Mouse (Mus musculus) limb, embryonic 15.5 days (tissue): ENCODE results near the gene Esrrg. TPM values are rescaled to one million over a fixed set of nuclear protein-coding genes. Genes with fewer than 3 reads are reported as not detected.

Source experiments
- ATAC-seq: fragments of 200-750 bp; cut with Nextera tagmentation; 2 replicates; pipeline ENCODE4 v1.8.0; 2017; ENCODE audit warnings: low read depth, moderate TSS enrichment; ENCODE audit not compliant: insufficient number of reproducible peaks, low FRiP score, low TSS enrichment
- H3K27ac ChIP-seq: fragments of 300-500 bp; sonication (generic); 2 replicates; pipeline ENCODE4 v1.5.1; 2015; ENCODE audit warnings: moderate library complexity, mild to moderate bottlenecking, inconsistent platforms
- H3K27me3 ChIP-seq: fragments of 300-500 bp; sonication (generic); 2 replicates; pipeline ENCODE4 v1.6.1; 2015; ENCODE audit warnings: inconsistent platforms
- H3K36me3 ChIP-seq: fragments of 300-500 bp; sonication (generic); 2 replicates; pipeline ENCODE4 v1.6.1; 2015; ENCODE audit warnings: inconsistent platforms
- H3K4me1 ChIP-seq: fragments of 300-500 bp; sonication (generic); 2 replicates; pipeline ENCODE4 v1.6.1; 2015; ENCODE audit warnings: inconsistent platforms
- H3K4me2 ChIP-seq: fragments of 300-500 bp; sonication (generic); 2 replicates; pipeline ENCODE4 v1.6.1; 2015; ENCODE audit warnings: mild to moderate bottlenecking, inconsistent platforms
- H3K4me3 ChIP-seq: fragments of 300-500 bp; sonication (generic); 2 replicates; pipeline ENCODE4 v1.5.1; 2015; ENCODE audit warnings: mild to moderate bottlenecking, inconsistent platforms
- H3K9ac ChIP-seq: fragments of 300-500 bp; sonication (generic); 2 replicates; pipeline ENCODE4 v1.6.1; 2015; ENCODE audit warnings: inconsistent platforms
- H3K9me3 ChIP-seq: fragments of 300-500 bp; sonication (generic); 2 replicates; pipeline ENCODE4 v1.6.1; 2016; ENCODE audit warnings: inconsistent platforms
- WGBS: fragments of 180-500 bp; shearing (Covaris S2); methylation state at CpG from one replicate; pipeline ENCODE4 v1.1.7; 2015; 5-methylcytosine and 5-hydroxymethylcytosine counted together
- polyA plus RNA-seq: library from polyadenylated mRNA; unstranded; fragments of >200 nt; fragmentation: Nextera tagmentation; extraction: Ambion mirVana; gene quantifications from 2 replicates; pipeline ENCODE4 v1.2.1, GENCODE M21; 2015

Gene Esrrg
- polyA plus RNA-seq, 1 experiment from 2014 or later: 1.8 TPM

- no peak for ATAC-seq
- H3K9me3 ChIP-seq: no peaks in the 10 kb centered on the region
- H3K4me2 ChIP-seq: no peak overlapping the region
- 85% methylated on average over 1 of the region's 1 CpGs for WGBS
- H3K4me1 ChIP-seq: no peaks in the 10 kb centered on the region
- H3K36me3 ChIP-seq: no peaks in the 10 kb centered on the region
- no peaks in the 10 kb centered on the region for H3K27me3 ChIP-seq
- no peak overlapping the region for H3K4me3 ChIP-seq
- H3K9ac ChIP-seq: no peak overlapping the region
- no peak overlapping the region for H3K27ac ChIP-seq
These were observed 116.8 kb downstream of the Esrrg start for GRCm38 (mm10) chr1:187725351-187725750.

GRCm38 (mm10) chr1:187731171-187731570 lies 122.6 kb downstream of the Esrrg start:
- 80% methylated on average over 4 of the region's 4 CpGs for WGBS

GRCm38 (mm10) chr1:187736507-187736906 lies 127.9 kb downstream of the Esrrg start:
- Histone ChIP-seq H3K9me3 (no peaks in the 10 kb centered on the region), H3K27me3 (no peaks in the 10 kb centered on the region), H3K36me3 (no peaks in the 10 kb centered on the region), H3K4me1 (peaks cover 2% of the 10 kb centered on the region; the same call in 1 of the 2 replicates), H3K27ac (no peak overlapping the region), H3K4me2 (no peak overlapping the region), H3K9ac (no peak overlapping the region), H3K4me3 (no peak overlapping the region)
- no peak for ATAC-seq
- 43% methylated on average over 14 of the region's 14 CpGs for WGBS

More at GRCm38 (mm10) chr1:187731171-187731570, 122.6 kb downstream of the Esrrg start:
- Histone ChIP-seq H3K4me2 (no peak overlapping the region), H3K27me3 (no peaks in the 10 kb centered on the region), H3K36me3 (no peaks in the 10 kb centered on the region), H3K27ac (no peak overlapping the region), H3K9me3 (no peaks in the 10 kb centered on the region), H3K4me3 (no peak overlapping the region), H3K4me1 (no peaks in the 10 kb centered on the region), H3K9ac (no peak overlapping the region)
- ATAC-seq: no peak

GRCm38 (mm10) chr1:187737296-187737695 lies 128.7 kb downstream of the Esrrg start:
- Histone ChIP-seq H3K27me3 (no peaks in the 10 kb centered on the region), H3K4me3 (no peak overlapping the region), H3K9ac (no peak overlapping the region), H3K9me3 (no peaks in the 10 kb centered on the region), H3K4me1 (peaks cover 2% of the 10 kb centered on the region; the same call in 1 of the 2 replicates), H3K36me3 (no peaks in the 10 kb centered on the region), H3K27ac (no peak overlapping the region), H3K4me2 (no peak overlapping the region)
- WGBS: 80% methylated on average over 7 of the region's 7 CpGs
- ATAC-seq: no peak

- WGBS: 66% methylated on average over 12 of the region's 12 CpGs
- no peaks in the 10 kb centered on the region for H3K36me3 ChIP-seq
- no peak overlapping the region for H3K27ac ChIP-seq
- H3K9ac ChIP-seq: no peak overlapping the region
- ATAC-seq: no peak
- H3K9me3 ChIP-seq: no peaks in the 10 kb centered on the region
- H3K4me3 ChIP-seq: no peak overlapping the region
- H3K27me3 ChIP-seq: no peaks in the 10 kb centered on the region
- H3K4me2 ChIP-seq: no peak overlapping the region
- H3K4me1 ChIP-seq: peaks cover 2% of the 10 kb centered on the region; the same call in 1 of the 2 replicates
These were observed 131.9 kb downstream of the Esrrg start for GRCm38 (mm10) chr1:187740531-187740930.

GRCm38 (mm10) chr1:187741306-187741705 lies 132.7 kb downstream of the Esrrg start:
- no peak for ATAC-seq
- no peaks in the 10 kb centered on the region for H3K36me3 ChIP-seq
- no peaks in the 10 kb centered on the region for H3K27me3 ChIP-seq
- H3K4me3 ChIP-seq: no peak overlapping the region
- H3K27ac ChIP-seq: no peak overlapping the region
- no peak overlapping the region for H3K9ac ChIP-seq
- no peaks in the 10 kb centered on the region for H3K9me3 ChIP-seq
- 91% methylated on average over 7 of the region's 7 CpGs for WGBS
- H3K4me1 ChIP-seq: peaks cover 2% of the 10 kb centered on the region; the same call in 1 of the 2 replicates
- H3K4me2 ChIP-seq: no peak overlapping the region

- no peak overlapping the region for H3K4me3 ChIP-seq
- no peak overlapping the region for H3K4me2 ChIP-seq
- no peak for ATAC-seq
- no peaks in the 10 kb centered on the region for H3K27me3 ChIP-seq
- no peaks in the 10 kb centered on the region for H3K4me1 ChIP-seq
- H3K9ac ChIP-seq: no peak overlapping the region
- no peaks in the 10 kb centered on the region for H3K9me3 ChIP-seq
- H3K27ac ChIP-seq: no peak overlapping the region
- H3K36me3 ChIP-seq: no peaks in the 10 kb centered on the region
- 73% methylated on average over 8 of the region's 8 CpGs for WGBS
These were observed 133.5 kb downstream of the Esrrg start for GRCm38 (mm10) chr1:187742071-187742470.

GRCm38 (mm10) chr1:187749294-187749693 lies 140.7 kb downstream of the Esrrg start:
- Histone ChIP-seq H3K9ac (no peak overlapping the region), H3K27me3 (no peaks in the 10 kb centered on the region), H3K27ac (no peak overlapping the region), H3K4me2 (no peak overlapping the region), H3K4me1 (no peaks in the 10 kb centered on the region), H3K4me3 (no peak overlapping the region), H3K36me3 (no peaks in the 10 kb centered on the region), H3K9me3 (no peaks in the 10 kb centered on the region)
- WGBS: 75% methylated on average over 3 of the region's 3 CpGs
- ATAC-seq: no peak

- H3K9me3 ChIP-seq: no peaks in the 10 kb centered on the region
- ATAC-seq: no peak
- H3K9ac ChIP-seq: no peak overlapping the region
- 64% methylated on average over 5 of the region's 5 CpGs for WGBS
- no peak overlapping the region for H3K4me2 ChIP-seq
- H3K36me3 ChIP-seq: no peaks in the 10 kb centered on the region
- H3K27me3 ChIP-seq: no peaks in the 10 kb centered on the region
- H3K4me3 ChIP-seq: no peak overlapping the region
- H3K27ac ChIP-seq: no peak overlapping the region
- H3K4me1 ChIP-seq: no peaks in the 10 kb centered on the region
These were observed 141.3 kb downstream of the Esrrg start for GRCm38 (mm10) chr1:187749931-187750330.

- Histone ChIP-seq H3K9me3 (no peaks in the 10 kb centered on the region), H3K27ac (no peak overlapping the region), H3K27me3 (no peaks in the 10 kb centered on the region), H3K4me2 (no peak overlapping the region), H3K9ac (no peak overlapping the region), H3K4me1 (no peaks in the 10 kb centered on the region), H3K36me3 (no peaks in the 10 kb centered on the region), H3K4me3 (no peak overlapping the region)
- ATAC-seq: no peak
- 76% methylated on average over 13 of the region's 13 CpGs for WGBS
These were observed 146.9 kb downstream of the Esrrg start for GRCm38 (mm10) chr1:187755528-187755927.

- no peak for ATAC-seq
- Histone ChIP-seq H3K9ac (no peak overlapping the region), H3K27me3 (no peaks in the 10 kb centered on the region), H3K4me1 (no peaks in the 10 kb centered on the region), H3K4me3 (no peak overlapping the region), H3K9me3 (no peaks in the 10 kb centered on the region), H3K36me3 (no peaks in the 10 kb centered on the region), H3K4me2 (no peak overlapping the region), H3K27ac (no peak overlapping the region)
- 70% methylated on average over 1 of the region's 1 CpGs for WGBS
These were observed 149.4 kb downstream of the Esrrg start for GRCm38 (mm10) chr1:187757981-187758380.

- Histone ChIP-seq H3K27me3 (no peaks in the 10 kb centered on the region), H3K4me2 (no peak overlapping the region), H3K4me1 (no peaks in the 10 kb centered on the region), H3K9ac (no peak overlapping the region), H3K9me3 (no peaks in the 10 kb centered on the region), H3K4me3 (no peak overlapping the region), H3K36me3 (no peaks in the 10 kb centered on the region), H3K27ac (no peak overlapping the region)
- WGBS: 45% methylated on average over 3 of the region's 3 CpGs
- ATAC-seq: no peak
These were observed 150.0 kb downstream of the Esrrg start for GRCm38 (mm10) chr1:187758546-187758945.

GRCm38 (mm10) chr1:187759536-187759935 lies 150.9 kb downstream of the Esrrg start:
- H3K27ac ChIP-seq: no peak overlapping the region
- H3K36me3 ChIP-seq: no peaks in the 10 kb centered on the region
- H3K4me3 ChIP-seq: no peak overlapping the region
- no peaks in the 10 kb centered on the region for H3K9me3 ChIP-seq
- H3K9ac ChIP-seq: no peak overlapping the region
- H3K27me3 ChIP-seq: no peaks in the 10 kb centered on the region
- ATAC-seq: no peak
- 74% methylated on average over 3 of the region's 3 CpGs for WGBS
- H3K4me2 ChIP-seq: no peak overlapping the region
- H3K4me1 ChIP-seq: no peaks in the 10 kb centered on the region
